Mouse (Mus musculus): Measurements from ENCODE around the gene BC067074. TPM values are rescaled to one million over a fixed set of nuclear protein-coding genes. Genes with fewer than 3 reads are reported as not detected.
"Not testable (repeated sequence)": the region's sequence is repeated elsewhere in the genome, so short reads cannot be mapped to it uniquely, and the experiment has no call there.

BC067074 gene
- polyA plus RNA-seq, 1 experiment from 2014 or later = 0.77 TPM

DNA sequence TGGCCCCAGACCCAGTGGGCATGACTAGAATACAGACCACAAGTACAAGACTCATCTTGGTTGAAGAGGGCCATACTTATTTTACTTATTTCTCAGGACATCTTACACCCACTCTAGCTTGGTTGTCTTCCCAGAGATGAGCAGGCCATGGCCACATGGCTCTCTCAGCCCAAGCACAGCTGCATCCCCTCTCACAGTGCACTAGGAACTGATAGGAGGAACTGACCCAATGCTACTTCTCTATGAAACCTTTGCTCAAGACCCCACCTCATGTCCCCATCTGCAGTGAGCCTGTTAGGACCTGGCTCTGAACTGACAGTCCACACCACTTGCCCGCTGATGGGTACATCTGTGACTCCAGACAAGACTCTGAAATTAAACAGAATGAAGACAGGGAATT is 88.8 kb downstream of the BC067074 start:
- H3K4me3 ChIP-seq (replicated peaks) = no peak overlapping the region
- no peak overlapping the region for H3K27ac ChIP-seq (replicated peaks)
- no peaks in the 10 kb centered on the region for H3K9me3 ChIP-seq (replicated peaks)
- no peaks in the 10 kb centered on the region for H3K4me1 ChIP-seq
- no peak for ATAC-seq (ENCODE audit: low FRiP score)
- no peak overlapping the region for H3K4me2 ChIP-seq
- 96% methylated on average over 1 of the region's 1 CpGs for WGBS
- H3K27me3 ChIP-seq (replicated peaks) = no peaks in the 10 kb centered on the region
- no peak overlapping the region for H3K9ac ChIP-seq (replicated peaks)
- no peaks in the 10 kb centered on the region for H3K36me3 ChIP-seq

- WGBS = 91% methylated on average over 2 of the region's 2 CpGs
- H3K9me3 ChIP-seq (replicated peaks) = no peaks in the 10 kb centered on the region
- H3K27ac ChIP-seq (replicated peaks) = no peak overlapping the region
- no peak overlapping the region for H3K4me2 ChIP-seq
- H3K9ac ChIP-seq (replicated peaks) = no peak overlapping the region
- H3K36me3 ChIP-seq = no peaks in the 10 kb centered on the region
- H3K27me3 ChIP-seq (replicated peaks) = no peaks in the 10 kb centered on the region
- no peaks in the 10 kb centered on the region for H3K4me1 ChIP-seq
- ATAC-seq (ENCODE audit: low FRiP score) = no peak
- H3K4me3 ChIP-seq (replicated peaks) = no peak overlapping the region
These were observed 89.2 kb downstream of the BC067074 start for GRCm38 (mm10) chr13:113382201-113382600.

- not testable (repeated sequence) for H3K27me3 ChIP-seq (replicated peaks); H3K4me3 ChIP-seq (replicated peaks); ATAC-seq (ENCODE audit: low FRiP score); H3K4me1 ChIP-seq; H3K9me3 ChIP-seq (replicated peaks); H3K36me3 ChIP-seq; H3K9ac ChIP-seq (replicated peaks); H3K27ac ChIP-seq (replicated peaks); H3K4me2 ChIP-seq
These were observed 89.8 kb downstream of the BC067074 start for GRCm38 (mm10) chr13:113382770-113383169.

GRCm38 (mm10) chr13:113393386-113393785 is 100.4 kb downstream of the BC067074 start:
- WGBS = 98% methylated on average over 6 of the region's 6 CpGs
- Histone ChIP-seq H3K27ac (replicated peaks) (no peak overlapping the region), H3K4me1 (no peaks in the 10 kb centered on the region), H3K36me3 (no peaks in the 10 kb centered on the region), H3K4me2 (no peak overlapping the region), H3K27me3 (replicated peaks) (no peaks in the 10 kb centered on the region), H3K9me3 (replicated peaks) (no peaks in the 10 kb centered on the region), H3K4me3 (replicated peaks) (no peak overlapping the region), H3K9ac (replicated peaks) (no peak overlapping the region)
- no peak for ATAC-seq (ENCODE audit: low FRiP score)

GRCm38 (mm10) chr13:113394591-113394990 is 101.6 kb downstream of the BC067074 start:
- no peak overlapping the region for H3K4me3 ChIP-seq (replicated peaks)

GRCm38 (mm10) chr13:113397006-113397520 is 104.1 kb downstream of the BC067074 start:
- Histone ChIP-seq H3K4me3 (replicated peaks) (no peak overlapping the region), H3K27me3 (replicated peaks) (no peaks in the 10 kb centered on the region), H3K27ac (replicated peaks) (no peak overlapping the region), H3K4me1 (no peaks in the 10 kb centered on the region), H3K9me3 (replicated peaks) (no peaks in the 10 kb centered on the region), H3K36me3 (no peaks in the 10 kb centered on the region), H3K9ac (replicated peaks) (no peak overlapping the region), H3K4me2 (no peak overlapping the region)
- no peak for ATAC-seq (ENCODE audit: low FRiP score)
- 86% methylated on average over 9 of the region's 9 CpGs for WGBS

More at GRCm38 (mm10) chr13:113394591-113394990, 101.6 kb downstream of the BC067074 start:
- no peak overlapping the region for H3K27ac ChIP-seq (replicated peaks)
- no peak overlapping the region for H3K9ac ChIP-seq (replicated peaks)
- H3K27me3 ChIP-seq (replicated peaks) = no peaks in the 10 kb centered on the region
- no peak for ATAC-seq (ENCODE audit: low FRiP score)
- no peaks in the 10 kb centered on the region for H3K9me3 ChIP-seq (replicated peaks)
- WGBS = 87% methylated on average over 15 of the region's 15 CpGs
- no peaks in the 10 kb centered on the region for H3K36me3 ChIP-seq
- no peak overlapping the region for H3K4me2 ChIP-seq
- H3K4me1 ChIP-seq = no peaks in the 10 kb centered on the region

- Histone ChIP-seq H3K27me3 (replicated peaks) (no peaks in the 10 kb centered on the region), H3K27ac (replicated peaks) (no peak overlapping the region), H3K9me3 (replicated peaks) (no peaks in the 10 kb centered on the region), H3K4me3 (replicated peaks) (no peak overlapping the region), H3K36me3 (no peaks in the 10 kb centered on the region), H3K4me1 (no peaks in the 10 kb centered on the region), H3K9ac (replicated peaks) (no peak overlapping the region), H3K4me2 (no peak overlapping the region)
- WGBS = 85% methylated on average over 4 of the region's 4 CpGs
- no peak for ATAC-seq (ENCODE audit: low FRiP score)
These were observed 108.5 kb downstream of the BC067074 start for GRCm38 (mm10) chr13:113401373-113402010.

DNA sequence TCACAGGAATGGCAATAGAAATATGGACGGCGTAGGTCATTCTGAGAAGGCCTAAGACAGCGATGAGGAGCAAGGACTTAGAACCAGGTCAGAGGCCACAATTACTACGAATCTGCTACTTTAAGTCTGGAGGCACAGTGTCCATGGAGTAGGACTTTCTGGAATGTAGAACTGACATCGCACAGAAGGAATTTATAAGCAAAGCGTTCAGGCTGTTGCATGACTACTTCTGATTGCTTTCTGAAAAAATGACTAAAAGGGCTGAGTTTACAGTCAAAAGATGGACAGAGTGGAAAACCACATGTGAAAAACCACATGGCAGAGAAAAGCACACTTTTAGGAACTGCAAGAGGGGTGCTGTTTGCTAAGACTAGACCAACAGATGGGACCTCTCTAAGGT is 110.7 kb downstream of the BC067074 start:
- ATAC-seq (ENCODE audit: low FRiP score) = no peak
- H3K9me3 ChIP-seq (replicated peaks) = no peaks in the 10 kb centered on the region
- no peaks in the 10 kb centered on the region for H3K4me1 ChIP-seq
- H3K4me3 ChIP-seq (replicated peaks) = no peak overlapping the region
- H3K27me3 ChIP-seq (replicated peaks) = no peaks in the 10 kb centered on the region
- H3K9ac ChIP-seq (replicated peaks) = no peak overlapping the region
- no peak overlapping the region for H3K4me2 ChIP-seq
- H3K27ac ChIP-seq (replicated peaks) = no peak overlapping the region
- H3K36me3 ChIP-seq = no peaks in the 10 kb centered on the region
- WGBS = 88% methylated on average over 6 of the region's 6 CpGs

GRCm38 (mm10) chr13:113404172-113404571 is 111.2 kb downstream of the BC067074 start:
- Histone ChIP-seq H3K4me3 (replicated peaks) (no peak overlapping the region), H3K4me1 (no peaks in the 10 kb centered on the region), H3K36me3 (no peaks in the 10 kb centered on the region), H3K9me3 (replicated peaks) (no peaks in the 10 kb centered on the region), H3K4me2 (no peak overlapping the region), H3K27ac (replicated peaks) (no peak overlapping the region), H3K27me3 (replicated peaks) (no peaks in the 10 kb centered on the region), H3K9ac (replicated peaks) (no peak overlapping the region)
- ATAC-seq (ENCODE audit: low FRiP score) = no peak
- 82% methylated on average over 2 of the region's 2 CpGs for WGBS

- ATAC-seq (ENCODE audit: low FRiP score) = 0 out of 2 replicates have a peak, but pooled peaks have one; percentile 55
- H3K9ac ChIP-seq (replicated peaks) = no peak overlapping the region
- peaks cover 3% of the 10 kb centered on the region; the same call in 1 of the 2 replicates for H3K4me1 ChIP-seq
- no peaks in the 10 kb centered on the region for H3K36me3 ChIP-seq
- H3K27ac ChIP-seq (replicated peaks) = no peak overlapping the region
- H3K4me3 ChIP-seq (replicated peaks) = no peak overlapping the region
- H3K9me3 ChIP-seq (replicated peaks) = no peaks in the 10 kb centered on the region
- 36% methylated on average over 12 of the region's 12 CpGs for WGBS
- H3K4me2 ChIP-seq = peak overlapping the region; percentile 22; the same call in 1 of the 2 replicates
- H3K27me3 ChIP-seq (replicated peaks) = no peaks in the 10 kb centered on the region
These were observed 117.0 kb downstream of the BC067074 start for GRCm38 (mm10) chr13:113409941-113410340.

DNA sequence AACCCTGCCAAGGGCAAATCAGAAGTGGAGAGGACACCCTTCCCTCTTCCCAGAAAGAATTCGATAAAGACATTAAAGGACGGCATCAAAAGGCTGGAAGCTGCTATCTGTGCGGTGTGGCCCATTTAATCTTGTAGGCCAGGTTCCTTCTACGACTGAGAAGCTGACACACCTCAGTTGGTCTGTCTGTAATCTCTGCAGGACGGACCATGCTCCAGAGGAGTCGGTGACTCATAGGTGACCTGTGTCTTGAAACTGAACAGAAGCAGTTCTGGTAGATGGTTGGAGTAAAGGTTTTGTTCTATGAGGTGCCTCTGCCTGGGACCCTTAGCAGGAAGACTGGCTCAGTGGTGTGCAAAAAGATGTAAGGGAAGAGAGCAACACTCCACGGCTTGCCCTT is 122.6 kb downstream of the BC067074 start:
- ATAC-seq (ENCODE audit: low FRiP score) = no peak
- Histone ChIP-seq H3K36me3 (no peaks in the 10 kb centered on the region), H3K9me3 (replicated peaks) (no peaks in the 10 kb centered on the region), H3K4me3 (replicated peaks) (no peak overlapping the region), H3K27me3 (replicated peaks) (no peaks in the 10 kb centered on the region), H3K4me1 (0 out of 2 replicates have a peak, but pooled peaks cover 9% of the 10 kb centered on the region), H3K27ac (replicated peaks) (no peak overlapping the region), H3K9ac (replicated peaks) (no peak overlapping the region), H3K4me2 (no peak overlapping the region)
- 90% methylated on average over 7 of the region's 7 CpGs for WGBS

GRCm38 (mm10) chr13:113416986-113417385 is 124.0 kb downstream of the BC067074 start:
- no peak overlapping the region for H3K4me3 ChIP-seq (replicated peaks)
- H3K4me1 ChIP-seq = 0 out of 2 replicates have a peak, but pooled peaks cover 9% of the 10 kb centered on the region
- ATAC-seq (ENCODE audit: low FRiP score) = no peak
- 93% methylated on average over 4 of the region's 4 CpGs for whole genome bisulfite sequencing
- no peaks in the 10 kb centered on the region for H3K9me3 ChIP-seq (replicated peaks)
- H3K36me3 ChIP-seq = no peaks in the 10 kb centered on the region
- H3K27ac ChIP-seq (replicated peaks) = no peak overlapping the region
- no peaks in the 10 kb centered on the region for H3K27me3 ChIP-seq (replicated peaks)
- H3K4me2 ChIP-seq = no peak overlapping the region
- H3K9ac ChIP-seq (replicated peaks) = no peak overlapping the region
